Mouse (Mus musculus) heart, postnatal 36 days (tissue): ENCODE data around the gene Chd4. TPM values are rescaled to one million over a fixed set of nuclear protein-coding genes. Genes with fewer than 3 reads are reported as not detected.

Source experiments
- DNase-seq, 2 experiments: peaks; one replicate each; pipeline ENCODE4 v3.0.0; 2021 to 2022
- intact Hi-C: fragments of 180-260 bp; cut with DNase I; formaldehyde crosslinking; loops from one replicate; pipeline ENCODE4 v1.15.1; 2025
- total RNA-seq, 2 experiments: library from RNA; stranded (reverse); gene quantifications; 2 replicates each; pipeline ENCODE4 v1.2.3; 2021

Gene Chd4
- total RNA-seq, 2 experiments from 2014 or later: 118 to 127 TPM

DNA sequence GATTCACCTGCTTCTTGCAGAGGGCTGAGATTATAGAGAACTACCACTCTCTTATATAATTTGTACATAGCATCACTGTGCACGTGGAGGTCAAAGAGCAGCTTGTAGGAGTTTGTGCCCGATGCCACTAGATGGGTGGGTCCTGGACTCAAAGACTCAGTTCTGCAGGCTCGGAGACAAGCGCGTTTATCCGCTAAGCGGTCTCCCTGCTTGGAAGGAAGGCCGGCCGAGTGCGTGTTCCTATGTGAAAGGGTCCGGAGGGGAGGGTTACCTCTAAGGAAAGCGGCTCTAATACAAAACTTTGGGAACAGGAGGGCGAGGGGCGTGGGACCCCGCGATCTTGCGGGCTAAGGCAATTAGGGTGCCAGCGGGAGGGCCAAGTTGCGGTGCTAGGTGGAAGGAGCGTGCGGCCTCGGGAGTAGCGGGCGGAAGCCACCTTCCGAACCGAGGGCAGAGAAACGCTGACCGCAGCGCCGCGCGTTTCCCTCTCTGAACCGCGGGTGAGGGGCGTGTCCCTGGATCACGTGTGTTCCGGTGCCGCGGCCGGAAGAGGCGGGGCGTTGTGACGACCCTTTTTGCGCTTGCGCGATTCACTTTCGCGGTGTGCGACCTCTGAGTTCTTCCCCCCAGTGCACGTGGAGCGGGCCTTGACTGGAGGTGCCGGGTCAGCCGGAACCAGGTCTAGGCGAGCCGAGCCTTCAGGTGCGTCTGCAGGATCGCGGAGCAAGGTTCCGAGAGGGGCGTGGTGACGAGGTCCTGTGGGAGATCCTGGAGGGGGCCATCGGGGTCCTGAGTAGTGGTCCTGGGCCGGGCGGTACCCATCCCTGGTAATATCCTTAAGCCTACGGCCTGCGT, 35.7 kb downstream of the Chd4 start, which contains the start of gene Nop2:
TSS of gene Nop2 (plus strand) at position 608 of the 855 bp plus-strand sequence.
- intact Hi-C loops: loop anchor here (2.0 kb wide), 2 partner anchors 29 to 33 kb away; no protein-coding TSS in a partner anchor
- DNase-seq: peak; percentile 86

DNA sequence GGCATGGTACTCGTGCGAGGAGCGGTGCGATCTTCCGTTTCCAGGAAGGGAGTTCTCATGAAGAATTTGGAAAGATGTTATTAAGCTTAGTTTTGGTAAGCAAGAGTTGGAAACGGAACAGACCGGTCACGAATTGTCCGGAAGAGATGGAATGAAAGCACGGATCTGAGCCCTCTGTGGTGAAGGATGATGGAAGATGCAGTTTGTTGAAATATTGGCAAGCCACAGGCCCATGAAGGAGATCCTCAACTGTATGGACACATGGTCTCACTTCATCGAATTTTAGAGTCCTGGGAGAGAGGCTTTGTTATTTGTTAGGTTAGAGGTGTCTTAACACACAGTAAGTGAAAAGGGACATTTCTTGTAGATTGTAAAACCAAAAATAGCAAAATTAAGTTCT, 36.7 kb downstream of the Chd4 start:
- intact Hi-C loops: no loop called here
- DNase-seq: no peak

DNA sequence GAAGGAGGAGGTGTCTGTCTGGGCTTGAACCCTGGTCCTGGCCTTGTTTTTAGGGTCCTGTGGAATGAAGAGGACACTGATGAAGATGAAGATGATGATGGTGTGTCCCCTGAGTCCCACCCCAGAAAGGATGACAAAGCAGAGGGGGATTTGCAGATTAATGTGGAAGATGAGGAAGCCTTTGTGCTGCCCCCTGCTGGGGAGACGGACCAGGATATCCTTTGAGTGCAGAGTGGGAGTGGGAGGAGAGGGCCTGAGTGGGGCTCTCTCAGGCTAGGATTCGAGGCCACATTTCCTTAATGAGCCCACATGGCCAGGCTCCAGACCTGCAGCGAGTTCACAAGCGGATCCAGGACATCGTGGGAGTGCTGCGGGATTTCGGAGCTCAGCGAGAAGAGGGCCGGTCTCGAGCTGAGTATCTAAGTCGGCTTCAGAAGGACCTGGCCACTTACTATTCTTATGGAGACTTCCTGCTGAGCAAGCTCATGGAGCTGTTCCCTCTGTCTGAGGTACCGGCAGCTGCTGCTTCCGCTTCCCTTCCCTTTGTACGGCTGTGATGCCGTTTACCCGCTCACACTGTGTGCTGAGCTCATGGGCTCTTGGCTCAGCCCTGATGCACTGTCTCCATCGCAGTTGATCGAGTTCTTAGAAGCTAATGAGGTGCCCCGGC, 41.4 kb downstream of the Chd4 start:
- peak; percentile 32 to 61 for DNase-seq
- intact Hi-C loops: no loop called here

DNA sequence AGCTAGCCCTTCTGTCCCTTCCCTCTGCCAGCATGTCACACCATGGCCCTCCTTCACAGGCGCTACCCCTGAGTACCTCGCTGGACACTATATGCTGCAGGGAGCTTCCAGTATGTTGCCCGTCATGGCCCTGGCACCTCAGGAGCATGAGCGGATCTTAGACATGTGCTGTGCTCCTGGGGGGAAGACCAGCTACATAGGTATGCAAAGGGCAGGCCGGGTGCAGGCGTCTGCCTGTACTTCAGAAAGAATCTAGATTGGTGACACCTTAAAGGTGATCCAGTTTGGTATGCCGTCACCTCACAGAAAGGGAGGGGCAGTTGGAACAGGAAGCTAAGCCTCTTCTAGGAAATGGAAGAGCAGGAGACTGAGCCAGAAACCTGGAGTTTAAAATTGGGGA, 44.0 kb downstream of the Chd4 start:
- intact Hi-C loops: no loop called here
- DNase-seq: no peak

DNA sequence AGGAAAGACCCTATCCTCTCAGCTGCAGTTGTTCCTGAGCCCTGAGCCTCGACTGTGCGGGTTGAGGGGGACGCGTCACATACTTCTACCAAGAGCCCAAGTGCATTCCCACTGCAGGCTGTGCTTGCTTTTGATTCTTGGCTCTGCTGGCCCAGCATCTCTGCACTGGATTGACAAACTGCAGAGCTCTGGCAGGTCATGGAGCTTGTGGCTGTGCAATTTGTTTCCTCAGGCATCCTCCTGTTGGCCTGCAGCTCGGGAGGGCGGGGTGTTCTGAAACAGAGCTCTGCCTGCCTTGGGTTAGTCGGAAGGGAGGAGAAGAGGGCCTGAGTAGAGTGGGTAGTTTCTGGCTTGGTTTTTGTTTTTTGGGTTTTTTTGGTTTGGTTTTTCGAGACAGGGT, 46.7 kb downstream of the Chd4 start:
- DNase-seq: no peak
- intact Hi-C loops: no loop called here

DNA sequence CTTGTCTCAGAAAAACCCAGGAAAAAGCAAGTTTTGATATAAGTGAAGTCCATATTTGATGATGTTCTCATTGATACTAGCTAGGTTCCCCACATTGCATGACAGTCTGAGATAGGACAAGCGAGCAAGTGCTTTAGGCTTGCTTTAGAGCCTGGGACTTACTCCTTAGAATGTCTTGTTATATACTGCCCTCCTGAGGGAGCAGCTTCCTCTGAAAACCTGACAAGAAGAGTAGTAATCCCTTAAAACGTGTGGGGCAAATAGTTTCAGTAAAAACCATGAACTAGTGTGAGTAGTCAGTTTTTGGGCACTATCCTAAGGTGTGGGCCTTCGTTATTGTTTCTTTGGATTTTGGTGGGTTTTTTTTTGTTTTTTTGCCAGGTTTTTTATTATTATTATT, 47.3 kb downstream of the Chd4 start:
- DNase-seq: no peak
- intact Hi-C loops: no loop called here

DNA sequence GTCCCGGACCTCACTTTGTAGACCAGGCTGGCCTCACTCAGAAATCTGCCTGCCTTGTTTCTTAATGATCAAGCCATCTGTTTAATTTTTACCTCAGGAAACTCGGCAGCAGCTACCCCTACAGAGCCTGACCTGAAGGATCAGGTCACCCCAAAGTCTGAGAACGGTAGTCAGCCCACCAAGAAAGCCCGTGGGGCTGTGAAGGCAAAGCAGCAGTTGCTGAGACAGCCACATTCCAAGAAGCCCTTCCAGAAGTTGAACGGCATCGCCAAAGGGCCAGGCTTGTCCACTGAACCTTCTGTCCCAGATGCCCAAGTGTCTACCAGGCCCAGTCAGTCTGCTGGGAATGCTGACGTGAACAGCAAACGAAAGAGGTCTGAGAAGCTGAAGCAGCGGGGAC, 48.1 kb downstream of the Chd4 start:
- DNase-seq: no peak
- intact Hi-C loops: no loop called here

DNA sequence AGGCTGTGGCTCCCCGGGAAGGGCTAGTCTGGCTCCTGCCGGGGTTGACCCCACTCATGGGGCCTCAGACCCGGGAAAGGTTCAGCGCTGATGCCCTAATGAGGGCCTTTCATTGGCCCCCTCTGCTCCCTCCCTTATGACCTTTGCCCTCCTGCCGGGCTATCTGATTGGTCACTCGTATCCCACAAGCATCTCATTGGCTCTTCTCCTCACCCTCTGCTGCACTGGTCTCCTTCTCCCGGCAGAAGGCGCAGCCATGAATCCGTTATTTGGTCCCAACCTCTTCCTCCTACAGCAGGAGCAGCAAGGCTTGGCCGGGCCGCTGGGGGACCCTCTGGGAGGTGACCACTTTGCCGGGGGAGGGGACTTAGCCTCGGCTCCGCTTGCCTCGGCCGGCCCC, 49.2 kb downstream of the Chd4 start, which contains the start of gene Iffo1:
TSS of gene Iffo1 (plus strand) at position 241 of the 400 bp plus-strand sequence.
- DNase-seq: peak; percentile 87 to 88
- intact Hi-C loops: loop anchor here (5.0 kb wide), 1 partner anchor 127 kb away; no protein-coding TSS in a partner anchor

DNA sequence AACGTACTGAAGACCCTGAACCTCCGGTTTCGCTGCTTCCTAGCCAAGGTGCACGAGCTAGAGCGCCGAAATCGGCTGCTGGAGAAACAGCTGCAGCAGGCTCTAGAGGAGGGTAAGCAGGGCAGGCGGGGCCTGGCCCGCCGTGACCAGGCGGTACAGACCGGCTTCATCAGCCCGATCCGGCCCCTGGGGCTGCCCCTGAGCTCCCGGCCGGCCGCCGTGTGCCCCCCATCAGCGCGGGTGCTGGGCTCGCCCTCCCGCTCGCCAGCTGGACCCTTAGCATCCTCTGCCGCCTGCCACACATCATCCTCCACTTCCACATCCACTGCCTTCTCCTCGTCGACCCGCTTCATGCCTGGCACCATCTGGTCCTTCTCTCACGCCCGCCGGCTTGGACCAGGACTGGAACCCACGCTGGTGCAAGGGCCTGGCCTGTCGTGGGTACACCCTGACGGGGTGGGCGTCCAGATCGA, 49.7 kb downstream of the Chd4 start:
- DNase-seq: peak; percentile 29 to 42
- intact Hi-C loops: loop anchor here (5.0 kb wide), 1 partner anchor 127 kb away; no protein-coding TSS in a partner anchor

DNA sequence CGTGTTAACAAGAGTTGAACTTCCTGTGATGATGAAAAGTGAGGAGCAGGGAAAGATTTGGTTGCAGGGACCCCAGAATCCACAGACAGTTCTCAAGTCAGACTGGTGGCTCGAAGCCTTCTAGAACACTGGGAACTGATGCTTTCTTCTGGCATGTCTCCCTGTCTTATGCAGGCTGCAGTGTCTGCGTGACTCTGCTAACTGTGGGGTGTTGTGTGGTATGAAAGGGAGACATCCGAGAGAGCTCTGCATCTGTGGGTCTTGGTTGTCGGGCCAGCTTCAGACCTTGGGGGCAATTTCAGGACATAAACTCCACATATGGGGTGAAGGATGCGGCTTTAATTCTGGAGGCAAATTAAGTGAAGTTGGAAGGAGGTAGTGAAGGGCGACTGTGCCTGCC, 50.4 kb downstream of the Chd4 start:
- DNase-seq: no peak
- intact Hi-C loops: loop anchor here (5.0 kb wide), 1 partner anchor 126 kb away; no protein-coding TSS in a partner anchor

DNA sequence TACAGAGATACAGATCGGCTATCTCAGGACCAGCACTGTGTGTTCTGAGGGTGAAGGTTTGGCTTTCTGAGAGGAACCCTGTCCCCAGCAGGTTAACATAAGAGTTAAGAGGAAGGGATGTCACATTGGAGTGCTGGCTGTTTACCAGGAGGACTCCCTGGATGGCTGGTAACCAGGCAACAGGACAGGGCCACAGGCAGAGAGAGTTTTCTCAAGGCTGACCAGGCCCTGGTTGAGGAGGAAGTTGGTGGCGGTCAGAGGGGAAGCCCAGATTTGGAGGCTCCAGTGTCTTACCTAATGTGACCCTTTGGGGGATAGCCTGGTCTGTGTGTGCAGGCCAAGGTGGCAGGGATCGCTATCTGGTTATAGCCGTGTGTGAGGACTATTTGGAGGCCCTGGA, 51.0 kb downstream of the Chd4 start:
- intact Hi-C loops: loop anchor here (5.0 kb wide), 1 partner anchor 126 kb away; no protein-coding TSS in a partner anchor
- DNase-seq: peak; percentile 53 to 62

DNA sequence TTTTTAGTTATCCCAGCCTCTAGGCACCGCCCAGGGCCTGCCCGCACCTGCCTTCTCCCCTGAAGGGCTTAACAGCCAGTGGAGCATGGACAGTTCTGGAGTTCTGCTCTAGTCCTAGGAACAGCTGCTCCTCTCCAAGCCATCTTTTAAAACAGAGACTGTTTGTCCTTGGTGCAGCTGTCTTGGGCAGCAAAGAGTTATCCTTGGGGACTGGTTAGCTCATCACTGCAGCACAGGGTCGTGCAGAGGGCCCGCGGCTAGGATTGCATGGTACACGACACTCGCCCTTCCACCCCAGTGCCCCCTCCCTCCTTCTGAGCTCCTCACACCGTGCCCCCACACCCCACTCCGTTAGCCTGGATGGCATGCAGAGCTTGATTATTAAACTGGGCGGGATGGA, 51.5 kb downstream of the Chd4 start:
- DNase-seq: no peak
- intact Hi-C loops: loop anchor here (5.0 kb wide), 1 partner anchor 125 kb away; no protein-coding TSS in a partner anchor

DNA sequence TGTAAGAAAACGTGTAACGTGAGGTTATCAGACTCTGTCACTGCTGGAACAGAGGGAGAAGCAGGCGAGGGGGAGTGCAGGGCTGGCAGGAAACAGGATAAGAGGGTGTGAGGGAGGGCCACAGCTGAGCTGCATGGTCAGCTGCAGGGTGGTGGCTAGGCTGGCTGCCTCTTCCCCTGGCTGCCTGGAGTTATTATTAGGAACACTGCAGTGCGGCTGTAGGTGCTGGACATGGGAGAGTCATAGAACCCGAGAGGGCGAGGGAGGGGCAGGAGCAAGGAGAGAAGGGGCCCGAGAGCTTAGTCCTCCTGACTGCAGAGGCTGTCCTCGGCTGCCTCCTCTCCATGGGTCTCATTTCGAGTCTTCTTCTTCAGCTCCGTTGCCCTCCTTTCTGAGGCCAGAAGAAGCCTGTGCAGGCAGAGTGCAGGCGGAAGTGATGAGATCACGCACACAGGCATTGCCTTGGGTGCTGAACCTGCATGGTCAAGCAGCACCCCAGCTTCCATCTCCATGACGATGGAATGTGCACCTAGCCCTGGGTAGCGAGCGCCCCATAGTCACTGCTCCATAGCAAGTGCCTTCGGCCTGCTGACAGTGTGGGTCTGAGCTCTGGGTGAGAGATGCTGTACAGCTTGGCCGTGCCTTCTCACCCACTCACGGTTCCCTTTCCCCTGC, 52.6 kb downstream of the Chd4 start:
- DNase-seq: peak; percentile 55 to 76
- intact Hi-C loops: loop anchor here (2.0 to 5.0 kb wide), 2 partner anchors 16 to 124 kb away; no protein-coding TSS in a partner anchor

DNA sequence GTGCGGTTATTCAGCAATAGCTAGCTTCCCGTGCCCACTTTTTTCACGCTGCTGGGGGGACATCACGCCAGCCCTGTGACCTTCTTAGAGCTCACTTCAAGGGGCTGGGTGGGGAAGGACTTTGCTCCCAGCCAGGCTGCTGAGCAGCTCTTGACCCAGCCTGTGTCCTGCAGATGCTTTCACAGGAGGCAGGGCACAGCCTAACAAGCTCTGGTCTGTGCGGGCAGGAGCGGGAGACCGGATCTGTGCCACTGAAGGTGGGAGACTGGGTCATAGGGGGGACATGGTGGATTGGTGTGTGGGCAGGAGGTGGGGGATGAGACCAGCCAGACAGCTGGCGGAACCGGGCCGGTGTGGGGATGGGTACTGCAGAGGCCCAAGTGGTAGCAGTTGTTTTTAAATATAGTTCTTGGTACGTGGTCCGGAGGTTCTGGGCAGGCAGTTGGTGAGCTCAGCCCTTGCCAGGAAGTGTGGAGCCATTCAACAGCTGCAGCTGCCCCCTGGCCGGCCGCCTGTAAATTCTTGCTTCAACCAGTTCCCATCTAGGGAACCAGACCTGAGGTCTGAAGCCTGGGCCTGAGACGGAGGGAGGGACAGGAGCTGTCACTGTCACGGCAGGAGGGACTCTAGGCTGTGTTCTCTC, 53.3 kb downstream of the Chd4 start:
- intact Hi-C loops: loop anchor here (2.0 to 5.0 kb wide), 2 partner anchors 16 to 123 kb away; no protein-coding TSS in a partner anchor
- peak; percentile 57 to 59 for DNase-seq

DNA sequence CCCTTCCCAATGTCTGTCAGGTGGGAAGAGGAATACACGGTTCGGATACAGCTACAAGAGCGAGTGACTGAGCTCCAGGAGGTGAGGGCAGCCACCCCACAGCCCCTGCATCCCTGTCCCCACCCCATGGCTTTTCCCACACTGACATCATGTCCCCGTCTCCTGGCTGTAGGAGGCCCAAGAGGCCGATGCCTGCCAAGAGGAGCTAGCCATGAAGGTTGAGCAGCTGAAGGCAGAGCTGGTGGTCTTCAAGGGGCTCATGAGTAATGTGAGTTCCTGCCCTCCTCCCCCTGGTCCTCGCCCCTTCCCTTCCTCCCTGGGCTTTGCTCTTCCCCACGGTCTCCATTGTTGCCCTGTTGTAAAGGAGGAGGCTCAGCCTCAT, 53.8 kb downstream of the Chd4 start:
- intact Hi-C loops: loop anchor here (2.0 to 5.0 kb wide), 2 partner anchors 15 to 123 kb away; no protein-coding TSS in a partner anchor
- no peak for DNase-seq

DNA sequence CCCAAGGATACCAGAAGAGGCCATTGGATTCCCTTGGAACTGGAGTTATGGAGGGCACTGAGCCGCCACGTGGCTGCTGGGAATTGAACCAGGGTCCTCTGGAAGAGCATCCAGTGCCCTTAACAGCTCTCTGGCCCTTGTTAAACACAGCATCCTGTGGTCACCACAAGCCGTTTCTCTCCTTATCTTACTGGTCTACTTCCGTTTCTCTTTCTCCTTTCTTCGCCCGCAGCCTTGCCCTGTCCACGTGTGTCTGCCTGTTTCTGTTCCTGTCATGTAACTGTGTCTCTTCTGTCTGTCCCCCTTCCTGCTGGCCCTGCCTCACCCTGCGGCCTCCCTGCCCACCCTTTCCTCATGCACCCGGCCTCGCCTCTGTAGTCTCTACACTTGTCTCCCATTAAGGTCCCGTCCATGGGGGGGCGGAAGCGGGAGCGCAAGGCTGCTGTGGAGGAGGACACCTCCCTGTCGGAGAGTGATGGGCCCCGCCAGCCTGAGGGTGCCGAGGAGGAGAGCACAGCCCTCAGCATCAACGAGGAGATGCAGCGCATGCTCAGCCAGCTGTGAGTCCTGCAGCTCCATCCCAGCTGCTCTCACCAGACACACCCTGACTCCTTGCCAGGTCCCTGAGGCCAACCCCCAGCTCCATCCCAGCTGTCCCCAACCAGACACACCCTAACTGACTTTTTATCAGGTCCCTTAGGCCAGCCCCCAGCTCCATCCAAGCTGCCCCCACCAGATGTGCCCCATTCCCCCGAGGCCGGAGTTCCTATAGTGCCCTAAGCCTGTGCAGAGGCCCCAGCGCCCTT, 56.6 kb downstream of the Chd4 start:
- DNase-seq: peak; percentile 60 to 65
- intact Hi-C loops: no loop called here

DNA sequence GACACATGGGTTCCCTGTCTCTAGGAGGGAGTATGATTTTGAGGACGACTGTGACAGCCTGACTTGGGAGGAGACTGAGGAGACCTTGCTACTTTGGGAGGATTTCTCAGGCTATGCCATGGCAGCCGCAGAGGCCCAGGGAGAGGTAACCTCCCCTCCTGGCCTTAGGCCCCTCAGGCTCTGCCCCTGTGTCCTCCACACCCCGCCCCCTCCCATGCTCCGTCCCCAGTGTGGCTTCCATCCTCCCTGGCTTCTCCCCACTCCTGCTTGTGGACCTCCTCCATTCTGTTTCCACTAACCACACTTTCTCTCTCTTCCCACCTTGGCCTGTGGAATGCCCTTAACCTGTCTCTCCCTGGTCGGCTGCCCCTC, 57.2 kb downstream of the Chd4 start:
- no peak for DNase-seq
- intact Hi-C loops: no loop called here

DNA sequence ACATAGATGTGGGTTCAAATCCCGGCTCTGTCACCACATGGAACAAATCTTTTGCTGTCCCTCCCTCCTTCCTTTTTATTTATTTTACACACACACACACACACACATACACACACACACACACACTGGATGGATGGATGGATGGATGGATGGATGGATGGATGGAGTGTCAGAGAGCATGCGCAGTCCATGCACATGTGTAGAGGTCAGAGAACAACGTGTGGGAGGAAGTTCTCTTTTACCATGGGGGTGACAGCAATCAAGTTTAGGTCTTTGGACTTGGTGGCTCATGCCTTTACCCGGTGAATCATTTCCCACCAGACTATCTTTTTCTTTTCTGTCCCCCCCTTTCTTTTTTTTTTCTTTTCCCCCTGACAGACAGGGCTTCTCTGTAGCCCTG, 57.9 kb downstream of the Chd4 start:
- DNase-seq: no peak
- intact Hi-C loops: no loop called here

DNA sequence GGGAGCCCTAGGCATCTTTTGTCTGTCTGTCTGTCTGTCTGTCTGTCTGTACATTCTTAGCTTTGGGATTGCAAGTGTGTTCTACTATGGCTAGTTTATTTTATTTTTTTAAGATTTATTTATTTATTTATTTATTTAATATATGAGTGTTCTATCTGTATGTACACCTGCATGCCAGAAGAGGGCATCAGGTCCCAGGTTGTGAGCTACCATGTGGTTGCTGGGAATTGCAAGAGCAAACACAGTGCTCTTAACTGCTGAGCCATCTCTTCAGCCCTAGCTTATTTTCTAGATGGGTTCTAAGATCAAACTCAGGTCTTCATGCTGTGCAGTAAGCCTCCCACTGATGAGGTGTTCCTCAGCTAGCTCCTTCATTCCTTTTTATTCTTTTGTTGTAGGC, 58.8 kb downstream of the Chd4 start:
- intact Hi-C loops: no loop called here
- DNase-seq: no peak
